Mouse (Mus musculus) spleen, postnatal 14 days (tissue): Measurements from ENCODE around the gene Adipor2.

Experiments used
- DNase-seq, 2 experiments: peaks; one replicate each; pipeline ENCODE4 v3.0.0; 2021 to 2022; ENCODE audit warnings: low spot score in 2 of 2

Adipor2 gene

GRCm38 (mm10) chr6:119313588-119314375 lies 103.7 kb downstream of the Adipor2 start:
- no peak for DNase-seq

GRCm38 (mm10) chr6:119313096-119313495 lies 104.4 kb downstream of the Adipor2 start:
- DNase-seq = no peak

GRCm38 (mm10) chr6:119312381-119312780 lies 105.1 kb downstream of the Adipor2 start:
- DNase-seq = no peak

GRCm38 (mm10) chr6:119310176-119310575 lies 107.3 kb downstream of the Adipor2 start:
- DNase-seq = no peak

- DNase-seq = no peak
Observed at GRCm38 (mm10) chr6:119307867-119308413, 109.6 kb downstream of the Adipor2 start.

- no peak for DNase-seq
Observed at GRCm38 (mm10) chr6:119303331-119303730, 114.2 kb downstream of the Adipor2 start.
